Mouse (Mus musculus): ENCODE measurements around the gene Gne. TPM values are rescaled to one million over a fixed set of nuclear protein-coding genes. Genes with fewer than 3 reads are reported as not detected.

Gene Gne
- total and polyA plus RNA-seq, 2 experiments from 2014 or later = 24.2 to 44.0 TPM

- peaks cover 16% of the 10 kb centered on the region; the same call in 1 of the 2 replicates for H3K4me1 ChIP-seq (ENCODE audit: control insufficient read depth, insufficient read depth)
- H3K27ac ChIP-seq (ENCODE audit: low read depth) = no peak overlapping the region
- H3K4me3 ChIP-seq (ENCODE audit: low read depth, low read length) = no peak overlapping the region
- TF ChIP-seq EP300 (IDR thresholded peaks at IDR 0.05; ENCODE audit: low read depth) (no peak), CTCF (IDR thresholded peaks at IDR 0.05; ENCODE audit: low read depth) (no peak)
- DNase-seq (ENCODE audit: low spot score) = no peak
- H3K36me3 ChIP-seq (replicated peaks; ENCODE audit: control insufficient read depth, insufficient read depth, low read length) = peaks cover 87% of the 10 kb centered on the region
- H3K9ac ChIP-seq (replicated peaks; ENCODE audit: low read depth, low read length) = no peak overlapping the region
- 98% methylated on average over 6 of the region's 6 CpGs for WGBS
- ATAC-seq (ENCODE audit: insufficient read depth, low read depth) = no peak
- no peaks in the 10 kb centered on the region for H3K27me3 ChIP-seq (ENCODE audit: control insufficient read depth, insufficient read depth, low read length)
- no peaks in the 10 kb centered on the region for H3K9me3 ChIP-seq (replicated peaks; ENCODE audit: control insufficient read depth, low read length)
- H3K4me2 ChIP-seq (ENCODE audit: low read depth, low read length) = no peak overlapping the region
These were observed 59.7 kb downstream of the Gne start for GRCm38 (mm10) chr4:44024241-44024640.

GRCm38 (mm10) chr4:44023681-44024080, 60.3 kb downstream of the Gne start:
- TF ChIP-seq EP300 (IDR thresholded peaks at IDR 0.05; ENCODE audit: low read depth) (no peak), CTCF (IDR thresholded peaks at IDR 0.05; ENCODE audit: low read depth) (no peak)
- H3K9me3 ChIP-seq (replicated peaks; ENCODE audit: control insufficient read depth, low read length) = no peaks in the 10 kb centered on the region
- no peak overlapping the region for H3K27ac ChIP-seq (ENCODE audit: low read depth)
- DNase-seq (ENCODE audit: low spot score) (no peak), ATAC-seq (ENCODE audit: insufficient read depth, low read depth) (no peak)
- no peak overlapping the region for H3K4me3 ChIP-seq (ENCODE audit: low read depth, low read length)
- 94% methylated on average over 9 of the region's 9 CpGs for WGBS
- H3K9ac ChIP-seq (replicated peaks; ENCODE audit: low read depth, low read length) = no peak overlapping the region
- H3K4me2 ChIP-seq (ENCODE audit: low read depth, low read length) = no peak overlapping the region
- no peaks in the 10 kb centered on the region for H3K27me3 ChIP-seq (ENCODE audit: control insufficient read depth, insufficient read depth, low read length)
- H3K4me1 ChIP-seq (ENCODE audit: control insufficient read depth, insufficient read depth) = peaks cover 12% of the 10 kb centered on the region; the same call in 1 of the 2 replicates
- peaks cover 90% of the 10 kb centered on the region for H3K36me3 ChIP-seq (replicated peaks; ENCODE audit: control insufficient read depth, insufficient read depth, low read length)

DNA sequence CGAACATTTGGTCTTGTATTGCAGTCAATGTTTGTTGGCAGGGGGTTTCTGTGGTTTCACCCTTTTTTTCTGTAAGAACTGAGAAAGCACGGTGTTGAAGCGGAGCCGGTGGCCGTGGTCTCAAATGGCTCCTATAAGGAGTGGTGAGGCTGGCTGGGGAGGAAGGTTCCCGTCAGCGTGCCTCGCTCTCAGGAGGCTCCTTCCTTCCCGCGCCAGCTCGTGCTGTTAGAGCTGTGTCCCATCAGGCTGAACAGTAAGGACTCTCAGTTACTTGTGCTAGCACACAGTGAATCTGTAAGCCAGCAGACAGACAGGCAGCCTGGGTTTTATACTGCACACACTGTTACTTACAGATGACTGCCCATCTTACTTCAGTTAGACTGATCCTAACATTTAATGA, 61.2 kb downstream of the Gne start:
- Histone ChIP-seq H3K36me3 (replicated peaks; ENCODE audit: control insufficient read depth, insufficient read depth, low read length) (peaks cover 88% of the 10 kb centered on the region), H3K4me2 (ENCODE audit: low read depth, low read length) (no peak overlapping the region), H3K27ac (ENCODE audit: low read depth) (no peak overlapping the region), H3K4me1 (ENCODE audit: control insufficient read depth, insufficient read depth) (peaks cover 4% of the 10 kb centered on the region; the same call in 1 of the 2 replicates), H3K27me3 (ENCODE audit: control insufficient read depth, insufficient read depth, low read length) (no peaks in the 10 kb centered on the region), H3K9me3 (replicated peaks; ENCODE audit: control insufficient read depth, low read length) (no peaks in the 10 kb centered on the region), H3K4me3 (ENCODE audit: low read depth, low read length) (no peak overlapping the region), H3K9ac (replicated peaks; ENCODE audit: low read depth, low read length) (no peak overlapping the region)
- no peak for ATAC-seq (ENCODE audit: insufficient read depth, low read depth)
- WGBS = 88% methylated on average over 11 of the region's 11 CpGs
- no peak for DNase-seq (ENCODE audit: low spot score)
- TF ChIP-seq EP300 (IDR thresholded peaks at IDR 0.05; ENCODE audit: low read depth) (no peak), CTCF (IDR thresholded peaks at IDR 0.05; ENCODE audit: low read depth) (no peak)

GRCm38 (mm10) chr4:44022323-44022722, 61.7 kb downstream of the Gne start:
- 85% methylated on average over 4 of the region's 4 CpGs for WGBS
- ATAC-seq (ENCODE audit: insufficient read depth, low read depth) (no peak), DNase-seq (ENCODE audit: low spot score) (no peak)
- H3K4me3 ChIP-seq (ENCODE audit: low read depth, low read length) = no peak overlapping the region
- TF ChIP-seq CTCF (IDR thresholded peaks at IDR 0.05; ENCODE audit: low read depth) (no peak), EP300 (IDR thresholded peaks at IDR 0.05; ENCODE audit: low read depth) (no peak)
- H3K4me2 ChIP-seq (ENCODE audit: low read depth, low read length) = no peak overlapping the region
- no peak overlapping the region for H3K9ac ChIP-seq (replicated peaks; ENCODE audit: low read depth, low read length)
- no peak overlapping the region for H3K27ac ChIP-seq (ENCODE audit: low read depth)
- no peaks in the 10 kb centered on the region for H3K4me1 ChIP-seq (ENCODE audit: control insufficient read depth, insufficient read depth)
- H3K9me3 ChIP-seq (replicated peaks; ENCODE audit: control insufficient read depth, low read length) = no peaks in the 10 kb centered on the region
- peaks cover 84% of the 10 kb centered on the region for H3K36me3 ChIP-seq (replicated peaks; ENCODE audit: control insufficient read depth, insufficient read depth, low read length)
- H3K27me3 ChIP-seq (ENCODE audit: control insufficient read depth, insufficient read depth, low read length) = no peaks in the 10 kb centered on the region

- DNase-seq (ENCODE audit: low spot score) (no peak), ATAC-seq (ENCODE audit: insufficient read depth, low read depth) (no peak)
- Histone ChIP-seq H3K9me3 (replicated peaks; ENCODE audit: control insufficient read depth, low read length) (no peaks in the 10 kb centered on the region), H3K27ac (ENCODE audit: low read depth) (no peak overlapping the region), H3K4me2 (ENCODE audit: low read depth, low read length) (no peak overlapping the region), H3K9ac (replicated peaks; ENCODE audit: low read depth, low read length) (no peak overlapping the region), H3K4me1 (ENCODE audit: control insufficient read depth, insufficient read depth) (peaks cover 16% of the 10 kb centered on the region), H3K27me3 (ENCODE audit: control insufficient read depth, insufficient read depth, low read length) (no peaks in the 10 kb centered on the region), H3K36me3 (replicated peaks; ENCODE audit: control insufficient read depth, insufficient read depth, low read length) (peaks cover 32% of the 10 kb centered on the region), H3K4me3 (ENCODE audit: low read depth, low read length) (no peak overlapping the region)
- no peak for TF ChIP-seq CTCF (IDR thresholded peaks at IDR 0.05; ENCODE audit: low read depth)
- 88% methylated on average over 12 of the region's 12 CpGs for WGBS
These were observed 67.2 kb downstream of the Gne start for GRCm38 (mm10) chr4:44016791-44017190.

DNA sequence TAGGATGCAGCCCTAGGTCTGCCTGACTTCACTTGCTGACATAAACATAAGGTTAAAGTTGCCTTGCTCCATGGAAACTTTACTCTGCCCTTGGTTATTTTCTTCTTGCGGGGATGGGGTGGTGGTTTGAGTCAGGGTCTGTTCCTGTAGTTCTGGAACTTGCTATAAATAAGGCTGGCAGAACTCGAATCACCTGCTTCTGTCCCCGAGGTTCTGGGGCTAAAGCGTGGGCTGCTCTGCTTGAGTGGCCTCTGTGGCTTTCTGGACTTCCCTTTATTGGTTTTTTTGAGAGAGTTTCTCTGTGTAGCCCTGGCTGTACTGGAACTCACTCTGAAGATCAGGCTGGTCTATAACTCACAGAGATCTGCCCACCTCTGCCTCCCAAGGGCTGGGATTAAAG, 67.9 kb downstream of the Gne start:
- Histone ChIP-seq H3K4me2 (ENCODE audit: low read depth, low read length) (no peak overlapping the region), H3K36me3 (replicated peaks; ENCODE audit: control insufficient read depth, insufficient read depth, low read length) (peaks cover 25% of the 10 kb centered on the region), H3K27ac (ENCODE audit: low read depth) (no peak overlapping the region), H3K4me3 (ENCODE audit: low read depth, low read length) (no peak overlapping the region), H3K4me1 (ENCODE audit: control insufficient read depth, insufficient read depth) (peaks cover 16% of the 10 kb centered on the region), H3K9ac (replicated peaks; ENCODE audit: low read depth, low read length) (no peak overlapping the region), H3K9me3 (replicated peaks; ENCODE audit: control insufficient read depth, low read length) (no peaks in the 10 kb centered on the region), H3K27me3 (ENCODE audit: control insufficient read depth, insufficient read depth, low read length) (no peaks in the 10 kb centered on the region)
- WGBS = 80% methylated on average over 4 of the region's 4 CpGs
- DNase-seq (ENCODE audit: low spot score) = no peak
- TF ChIP-seq EP300 (IDR thresholded peaks at IDR 0.05; ENCODE audit: low read depth) (no peak), CTCF (IDR thresholded peaks at IDR 0.05; ENCODE audit: low read depth) (no peak)
- no peak for ATAC-seq (ENCODE audit: insufficient read depth, low read depth)
